Mouse (Mus musculus): ENCODE measurements at regions not wholly inside any gene's neighbourhood (a gene's known extent, or its start where the extent isn't known, plus 50 kb on each side); places are given as distances from the start of the nearest gene placed in this dataset.

DNA sequence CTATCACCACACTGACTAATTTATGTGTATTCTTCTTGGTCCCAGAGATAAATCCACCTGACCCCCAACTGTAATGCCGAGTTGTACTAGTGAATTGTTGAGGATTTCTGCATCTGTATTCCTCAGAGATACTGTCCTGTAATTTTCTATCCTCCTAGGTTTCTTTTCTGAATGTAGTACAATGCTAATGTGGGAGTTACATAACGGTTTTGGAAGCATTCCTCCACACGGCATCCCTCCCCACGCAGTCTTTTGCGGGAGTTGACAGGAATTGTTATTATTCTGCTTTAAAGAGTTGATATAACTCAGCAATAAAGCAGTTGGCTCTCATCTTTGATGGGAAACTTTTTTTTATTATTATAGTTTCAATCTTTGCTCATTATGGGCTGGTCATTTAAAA, 222.8 kb downstream of the Rsl24d1 start:
- no peaks in the 10 kb centered on the region for H3K36me3 ChIP-seq
- DNase-seq (no peak), ATAC-seq (ENCODE audit: low read depth) (no peak)
- H3K4me2 ChIP-seq = no peak overlapping the region
- H3K4me1 ChIP-seq (replicated peaks) = no peaks in the 10 kb centered on the region
- no peak overlapping the region for H3K9ac ChIP-seq
- no peak overlapping the region for H3K4me3 ChIP-seq (replicated peaks)
- H3K9me3 ChIP-seq (replicated peaks) = no peaks in the 10 kb centered on the region
- no peak overlapping the region for H3K27ac ChIP-seq
- WGBS (ENCODE audit: insufficient replicate concordance) = 63% methylated on average over 5 of the region's 5 CpGs
- no peaks in the 10 kb centered on the region for H3K27me3 ChIP-seq

DNA sequence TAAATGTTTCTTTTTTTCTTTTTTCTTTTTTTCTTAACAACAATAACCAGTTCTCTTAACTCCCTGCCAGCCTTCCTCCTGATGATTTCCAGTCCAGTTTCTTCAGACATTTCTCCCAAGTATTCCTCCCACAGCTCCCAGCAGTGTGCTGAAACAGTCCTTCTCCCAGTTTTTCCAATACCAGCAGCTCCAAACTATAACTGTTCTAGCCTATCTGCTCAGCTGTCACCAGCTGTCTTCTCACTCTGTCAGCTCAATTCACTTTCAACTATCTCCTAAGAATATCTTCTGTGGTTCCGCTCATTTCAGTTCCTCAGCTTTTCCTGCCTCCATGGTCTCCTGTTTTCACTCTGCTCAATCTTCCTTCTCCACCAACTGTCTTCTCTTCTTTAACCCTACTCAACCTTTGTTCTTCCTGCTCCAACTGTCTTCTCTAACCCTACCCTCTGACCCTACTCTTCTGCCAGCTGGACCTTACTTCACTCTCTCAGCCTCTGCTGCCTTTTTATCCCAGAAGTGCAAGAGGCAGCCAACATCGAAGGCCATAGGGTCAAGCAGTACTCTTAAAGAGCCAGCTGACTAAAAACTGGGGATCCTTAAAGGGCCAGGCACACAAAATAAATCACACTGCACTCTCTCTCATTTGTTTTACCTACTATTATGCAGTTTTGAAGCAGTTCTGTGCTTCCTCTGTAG, 224.0 kb downstream of the Rsl24d1 start:
- H3K4me2 ChIP-seq = no peak overlapping the region
- H3K9ac ChIP-seq = no peak overlapping the region
- no peak for DNase-seq
- WGBS (ENCODE audit: insufficient replicate concordance) = 53% methylated on average over 2 of the region's 2 CpGs
- no peaks in the 10 kb centered on the region for H3K27me3 ChIP-seq
- no peaks in the 10 kb centered on the region for H3K36me3 ChIP-seq
- H3K4me3 ChIP-seq (replicated peaks) = no peak overlapping the region
- no peak for ATAC-seq (ENCODE audit: low read depth)
- no peak overlapping the region for H3K27ac ChIP-seq
- no peaks in the 10 kb centered on the region for H3K4me1 ChIP-seq (replicated peaks)
- H3K9me3 ChIP-seq (replicated peaks) = 0 out of 2 replicates have a peak, but pooled peaks cover 6% of the 10 kb centered on the region

DNA sequence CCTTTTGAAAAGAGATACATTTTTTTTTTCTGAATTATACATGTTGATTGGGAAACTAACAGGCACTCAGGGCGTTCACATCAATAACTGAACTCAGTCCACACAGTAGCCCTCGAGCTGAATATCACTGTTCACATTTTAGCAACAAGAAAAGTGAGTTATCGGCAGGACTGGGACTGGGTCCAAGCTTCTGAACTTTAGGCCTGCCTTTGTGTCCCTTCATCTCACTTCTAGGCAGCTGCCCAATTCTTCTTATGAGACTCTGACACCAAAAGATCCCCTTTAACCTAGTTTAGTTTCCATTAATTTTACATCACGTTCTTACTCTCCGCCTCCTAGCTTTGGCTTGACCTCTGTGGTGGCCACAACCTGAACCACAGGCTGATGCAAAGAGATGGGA, 242.7 kb downstream of the Rsl24d1 start:
- Histone ChIP-seq H3K27ac (no peak overlapping the region), H3K9ac (no peak overlapping the region), H3K27me3 (no peaks in the 10 kb centered on the region), H3K36me3 (no peaks in the 10 kb centered on the region), H3K4me1 (replicated peaks) (no peaks in the 10 kb centered on the region), H3K4me2 (no peak overlapping the region), H3K9me3 (replicated peaks) (no peaks in the 10 kb centered on the region), H3K4me3 (replicated peaks) (no peak overlapping the region)
- DNase-seq (no peak), ATAC-seq (ENCODE audit: low read depth) (no peak)
- 53% methylated on average over 5 of the region's 5 CpGs for WGBS (ENCODE audit: insufficient replicate concordance)

DNA sequence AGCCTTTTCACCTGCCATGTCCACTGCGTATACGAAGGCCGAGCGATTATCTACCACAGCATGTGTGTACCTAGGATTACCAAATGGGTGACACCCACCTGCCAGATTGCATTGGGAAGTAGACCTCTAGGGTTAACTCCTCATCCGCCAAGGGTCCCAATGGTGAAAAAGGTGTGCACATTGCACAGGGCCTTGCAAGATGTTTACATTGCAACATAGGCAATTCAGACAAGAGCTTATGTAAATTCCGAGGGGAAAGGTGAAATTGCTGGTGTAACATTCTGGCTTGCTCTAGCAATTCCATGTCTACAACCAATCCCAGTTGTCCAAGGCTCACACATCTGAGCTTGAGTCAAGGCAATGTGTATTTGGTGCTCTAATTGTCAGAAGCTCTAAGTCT, 245.7 kb downstream of the Rsl24d1 start:
- no peaks in the 10 kb centered on the region for H3K4me1 ChIP-seq (replicated peaks)
- WGBS (ENCODE audit: insufficient replicate concordance) = 71% methylated on average over 6 of the region's 6 CpGs

DNA sequence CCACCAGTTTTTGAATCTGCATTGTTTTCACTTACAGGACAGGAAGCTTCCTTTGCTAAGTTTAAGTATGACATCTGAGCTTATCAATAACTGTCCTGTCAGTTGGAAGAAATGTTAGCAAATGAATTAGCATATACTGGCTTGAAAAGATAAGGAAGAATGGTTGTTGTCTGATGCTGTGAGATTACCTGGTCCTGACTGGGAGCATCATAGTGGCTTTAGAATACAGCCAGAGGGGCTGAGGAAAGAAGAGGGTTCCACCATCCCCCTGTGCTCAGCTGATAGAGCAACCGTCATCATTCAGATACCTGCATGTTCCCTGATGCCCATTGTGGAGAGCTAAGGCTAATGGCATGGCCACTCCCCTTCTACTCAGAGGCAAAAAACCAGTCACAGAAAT, 267.5 kb downstream of the Rsl24d1 start:
- no peaks in the 10 kb centered on the region for H3K4me1 ChIP-seq (replicated peaks)
- H3K36me3 ChIP-seq = no peaks in the 10 kb centered on the region
- DNase-seq = peak; percentile 10
- H3K4me3 ChIP-seq (replicated peaks) = no peak overlapping the region
- H3K9me3 ChIP-seq (replicated peaks) = no peaks in the 10 kb centered on the region
- ATAC-seq (ENCODE audit: low read depth) = peak; percentile 97
- H3K27me3 ChIP-seq = no peaks in the 10 kb centered on the region
- 30% methylated on average over 1 of the region's 1 CpGs for WGBS (ENCODE audit: insufficient replicate concordance)
- H3K9ac ChIP-seq = no peak overlapping the region
- no peak overlapping the region for H3K4me2 ChIP-seq
- no peak overlapping the region for H3K27ac ChIP-seq

More for the DNA sequence above, 245.7 kb downstream of the Rsl24d1 start:
- Histone ChIP-seq H3K9me3 (replicated peaks) (no peaks in the 10 kb centered on the region), H3K36me3 (no peaks in the 10 kb centered on the region), H3K27ac (no peak overlapping the region), H3K4me2 (no peak overlapping the region), H3K4me3 (replicated peaks) (no peak overlapping the region), H3K27me3 (no peaks in the 10 kb centered on the region), H3K9ac (no peak overlapping the region)
- ATAC-seq (ENCODE audit: low read depth) = no peak
- DNase-seq = no peak

DNA sequence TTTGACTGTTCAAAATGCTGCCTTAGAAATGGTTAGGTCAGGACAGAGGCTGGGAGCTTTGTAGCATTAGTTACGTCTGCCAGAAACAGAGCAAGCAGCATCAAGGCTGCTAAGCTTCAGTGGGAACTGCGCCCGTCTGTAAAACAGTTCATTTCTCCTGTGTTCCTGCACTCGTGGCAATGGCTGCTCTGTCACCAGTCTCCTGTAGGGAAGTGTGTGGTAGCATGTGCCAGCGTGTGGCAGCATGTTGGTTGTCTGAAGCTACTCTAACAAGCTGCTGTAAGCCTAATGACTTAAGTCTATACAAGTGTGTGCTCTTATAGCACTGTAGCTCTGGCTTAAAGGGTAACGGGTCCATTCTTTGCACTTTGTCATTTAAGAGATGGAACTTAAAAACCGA, 278.8 kb downstream of the Rsl24d1 start:
- 65% methylated on average over 7 of the region's 7 CpGs for WGBS (ENCODE audit: insufficient replicate concordance)
- H3K27me3 ChIP-seq = no peaks in the 10 kb centered on the region
- H3K4me3 ChIP-seq (replicated peaks) = no peak overlapping the region
- no peak overlapping the region for H3K27ac ChIP-seq
- H3K4me2 ChIP-seq = no peak overlapping the region
- no peaks in the 10 kb centered on the region for H3K36me3 ChIP-seq
- ATAC-seq (ENCODE audit: low read depth) = no peak
- no peaks in the 10 kb centered on the region for H3K4me1 ChIP-seq (replicated peaks)
- H3K9ac ChIP-seq = no peak overlapping the region
- no peak for DNase-seq
- H3K9me3 ChIP-seq (replicated peaks) = no peaks in the 10 kb centered on the region

DNA sequence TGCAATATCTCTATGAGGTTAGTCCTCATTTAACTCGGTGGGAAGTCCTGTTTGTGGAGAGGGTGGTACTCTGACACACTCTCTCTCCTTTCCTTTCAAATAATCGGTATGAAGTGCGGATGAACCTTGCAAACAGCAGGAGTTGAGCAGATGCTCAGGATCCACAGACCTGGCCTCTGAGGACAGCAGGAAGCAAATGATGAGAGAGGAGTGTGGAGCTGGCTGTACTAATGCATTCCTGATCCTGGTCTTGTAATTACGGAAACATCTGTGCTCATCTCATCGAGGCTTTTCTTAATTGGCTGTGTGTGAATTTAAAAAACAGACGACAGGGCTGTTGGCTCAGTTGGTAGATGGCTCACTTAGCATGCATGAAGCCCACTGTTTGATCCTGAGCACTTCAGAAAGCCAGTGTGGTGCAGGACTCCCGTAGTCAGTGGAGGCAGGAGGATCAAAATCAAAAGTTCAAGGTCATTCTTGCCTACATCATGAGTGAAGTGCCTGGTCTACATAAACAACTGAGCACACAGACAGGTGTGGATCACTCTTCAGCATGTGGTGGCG, 300.2 kb downstream of the Rsl24d1 start:
- Histone ChIP-seq H3K27me3 (no peaks in the 10 kb centered on the region), H3K36me3 (no peaks in the 10 kb centered on the region), H3K9me3 (replicated peaks) (no peaks in the 10 kb centered on the region), H3K4me3 (replicated peaks) (no peak overlapping the region), H3K27ac (no peak overlapping the region), H3K4me1 (replicated peaks) (no peaks in the 10 kb centered on the region), H3K9ac (no peak overlapping the region), H3K4me2 (no peak overlapping the region)
- ATAC-seq (ENCODE audit: low read depth) (no peak), DNase-seq (no peak)
- WGBS (ENCODE audit: insufficient replicate concordance) = 61% methylated on average over 8 of the region's 8 CpGs

DNA sequence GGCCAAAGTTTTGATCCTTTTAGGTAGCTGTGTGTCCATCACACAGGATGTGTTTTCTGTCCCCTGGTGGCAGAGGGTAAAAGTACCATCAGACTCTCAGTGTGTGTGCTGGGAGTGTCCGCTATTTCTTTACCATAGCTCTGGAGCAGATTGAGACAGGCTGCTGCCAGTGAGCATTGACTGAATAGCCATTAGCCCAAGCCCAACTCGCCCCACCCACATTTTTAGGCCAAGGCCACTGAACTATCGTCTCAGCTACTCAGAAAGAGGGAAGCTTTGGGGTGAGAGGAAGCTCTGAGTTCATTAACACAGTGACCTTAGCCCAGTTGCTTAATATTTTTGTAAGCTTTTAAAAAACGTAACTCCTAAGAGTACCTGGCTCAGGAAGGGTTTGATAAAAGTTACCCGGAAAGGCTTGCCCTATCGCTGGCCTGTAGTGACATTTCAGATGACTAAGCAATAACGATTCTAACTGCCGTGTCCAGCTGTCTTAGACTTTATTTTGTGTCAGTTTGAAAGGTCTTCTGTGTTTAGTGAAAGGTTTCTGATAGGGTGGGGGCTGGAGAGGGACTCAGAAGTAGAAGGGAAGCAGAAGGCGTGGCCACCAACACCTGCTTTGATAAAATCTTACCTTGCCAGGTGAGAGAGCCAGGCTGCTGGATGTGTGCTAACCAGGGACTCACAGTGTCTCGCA, 303.0 kb downstream of the Rsl24d1 start:
- H3K4me3 ChIP-seq (replicated peaks) = no peak overlapping the region

More for the DNA sequence above, 303.0 kb downstream of the Rsl24d1 start:
- Histone ChIP-seq H3K9ac (no peak overlapping the region), H3K27me3 (no peaks in the 10 kb centered on the region), H3K27ac (no peak overlapping the region), H3K4me1 (replicated peaks) (no peaks in the 10 kb centered on the region), H3K36me3 (no peaks in the 10 kb centered on the region), H3K4me2 (no peak overlapping the region), H3K9me3 (replicated peaks) (no peaks in the 10 kb centered on the region)
- WGBS (ENCODE audit: insufficient replicate concordance) = 48% methylated on average over 10 of the region's 10 CpGs
- no peak for DNase-seq
- ATAC-seq (ENCODE audit: low read depth) = no peak

Measured in liver, embryonic 13.5 days (tissue).